Mouse (Mus musculus): ENCODE results near the gene Fbxo27. TPM values are rescaled to one million over a fixed set of nuclear protein-coding genes. Genes with fewer than 3 reads are reported as not detected.
"Not testable (repeated sequence)": the region's sequence is repeated elsewhere in the genome, so short reads cannot be mapped to it uniquely, and the experiment has no call there.

Fbxo27 gene
- total RNA-seq, 2 experiments from 2014 or later = 3.0 to 3.3 TPM

DNA sequence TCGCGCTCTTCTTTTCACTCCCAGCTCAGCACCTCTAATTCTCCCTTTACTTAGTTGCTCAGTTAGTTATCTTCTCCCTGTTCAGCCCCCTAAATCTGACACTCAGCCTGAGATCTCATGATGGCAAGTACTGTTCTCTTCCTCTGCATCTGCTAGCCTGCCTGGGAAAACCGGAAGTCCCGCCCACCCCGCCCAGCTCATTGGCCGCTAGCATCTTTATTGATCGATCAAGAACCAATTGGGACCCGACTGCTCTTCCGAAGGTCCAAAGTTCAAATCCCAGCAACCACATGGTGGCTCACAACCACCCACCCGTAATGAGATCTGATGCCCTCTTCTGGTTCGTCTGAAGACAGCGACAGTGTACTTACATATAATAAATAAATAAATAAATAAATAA lies 8.7 kb downstream of the Fbxo27 start:
- DNase-seq (ENCODE audit: low spot score in 2 of 2) = not testable (repeated sequence)

- DNase-seq (ENCODE audit: low spot score in 2 of 2) = no peak
These were observed 10.0 kb downstream of the Fbxo27 start for GRCm38 (mm10) chr7:28702601-28703143.

DNA sequence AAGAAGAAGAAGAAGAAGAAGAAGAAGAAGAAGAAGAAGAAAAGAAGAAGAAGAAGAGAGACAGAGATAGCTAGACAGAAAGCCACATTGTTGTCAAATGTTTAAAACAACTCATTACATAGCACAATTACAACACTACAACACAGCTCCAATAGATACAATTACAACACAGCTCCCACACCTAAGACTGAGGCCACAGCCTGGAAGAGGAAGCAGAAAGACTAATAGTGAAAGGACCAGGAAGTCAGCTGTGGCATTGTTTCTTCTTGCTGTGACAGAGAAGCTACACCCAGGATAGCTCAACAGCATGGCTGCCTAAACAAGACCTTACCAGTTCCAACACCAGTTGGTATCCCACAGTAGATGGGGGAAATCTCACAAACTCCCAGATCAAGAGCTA lies 16.8 kb downstream of the Fbxo27 start:
- no peak for DNase-seq (ENCODE audit: low spot score in 2 of 2)

- DNase-seq (ENCODE audit: low spot score in 2 of 2) = no peak
These were observed 18.3 kb downstream of the Fbxo27 start for GRCm38 (mm10) chr7:28710962-28711361.

GRCm38 (mm10) chr7:28714667-28715066 lies 22.0 kb downstream of the Fbxo27 start:
- no peak for DNase-seq (ENCODE audit: low spot score in 2 of 2)

DNA sequence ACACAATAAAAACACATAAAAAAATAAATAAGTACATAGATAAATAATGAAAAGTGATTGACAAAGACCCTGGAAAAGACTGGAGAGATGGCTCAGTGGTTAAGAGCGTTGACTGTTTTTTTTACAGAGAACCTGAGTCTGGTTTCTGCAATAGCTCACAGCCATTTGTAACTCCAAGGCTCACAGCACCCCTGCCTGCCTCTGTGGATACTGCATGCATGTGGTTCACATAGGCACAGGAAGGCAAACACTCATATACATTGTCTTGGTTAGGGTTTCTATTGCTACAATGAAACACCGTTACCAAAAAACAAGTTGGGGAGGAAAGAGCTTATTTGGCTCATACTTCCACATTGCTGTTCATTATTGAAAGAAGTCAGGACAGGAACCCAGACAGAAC lies 22.9 kb downstream of the Fbxo27 start:
- no peak for DNase-seq (ENCODE audit: low spot score in 2 of 2)

- peak; percentile 54 to 74 for DNase-seq (ENCODE audit: low spot score in 2 of 2)
These were observed 24.1 kb downstream of the Fbxo27 start, which contains the start of gene Fbxo17 for GRCm38 (mm10) chr7:28716590-28717281. Gene Fbxo17, plus strand, starts transcription at chr7:28716804.

DNA sequence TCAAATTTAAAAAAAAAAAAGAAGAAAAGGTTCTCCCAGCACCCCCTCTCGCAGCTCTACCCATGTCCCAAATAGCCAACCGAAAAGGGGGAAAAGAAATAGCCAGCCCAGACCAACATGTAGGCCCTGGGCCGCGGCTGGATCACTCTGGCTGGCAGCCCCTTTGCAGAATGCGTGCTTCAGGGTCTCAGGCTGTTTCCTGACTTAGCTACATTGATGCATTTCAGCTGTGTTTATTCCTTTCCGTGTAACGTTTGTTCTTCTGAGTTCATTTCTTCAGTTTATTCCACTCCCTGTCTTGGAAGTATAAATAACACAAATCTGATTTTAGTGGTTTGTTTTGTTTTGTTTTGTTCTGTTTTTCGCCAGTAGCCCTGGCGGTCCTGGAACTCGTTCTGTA lies 25.1 kb downstream of the Fbxo27 start:
- DNase-seq (ENCODE audit: low spot score in 2 of 2) = no peak

GRCm38 (mm10) chr7:28719159-28719558 lies 26.5 kb downstream of the Fbxo27 start:
- no peak for DNase-seq (ENCODE audit: low spot score in 2 of 2)

DNA sequence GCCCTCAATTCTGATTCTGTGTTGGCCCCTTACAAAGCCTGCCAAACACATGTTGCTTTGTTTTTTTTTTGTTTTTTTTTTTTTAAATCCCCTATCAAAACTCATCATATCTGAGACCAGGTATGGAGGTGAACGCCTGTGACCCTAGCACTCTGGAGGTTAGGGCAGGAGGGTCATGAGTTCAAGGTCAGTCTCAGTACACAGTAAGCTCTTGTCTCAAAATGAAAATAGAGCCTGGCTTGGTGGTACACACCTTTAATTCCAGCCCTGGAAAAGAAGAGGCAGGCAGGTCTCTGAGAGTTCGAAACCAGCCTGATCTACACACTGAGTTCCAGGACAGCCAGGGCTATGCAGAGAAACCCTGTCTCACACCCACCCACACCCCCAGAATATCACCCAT lies 27.0 kb downstream of the Fbxo27 start:
- no peak for DNase-seq (ENCODE audit: low spot score in 2 of 2)

DNA sequence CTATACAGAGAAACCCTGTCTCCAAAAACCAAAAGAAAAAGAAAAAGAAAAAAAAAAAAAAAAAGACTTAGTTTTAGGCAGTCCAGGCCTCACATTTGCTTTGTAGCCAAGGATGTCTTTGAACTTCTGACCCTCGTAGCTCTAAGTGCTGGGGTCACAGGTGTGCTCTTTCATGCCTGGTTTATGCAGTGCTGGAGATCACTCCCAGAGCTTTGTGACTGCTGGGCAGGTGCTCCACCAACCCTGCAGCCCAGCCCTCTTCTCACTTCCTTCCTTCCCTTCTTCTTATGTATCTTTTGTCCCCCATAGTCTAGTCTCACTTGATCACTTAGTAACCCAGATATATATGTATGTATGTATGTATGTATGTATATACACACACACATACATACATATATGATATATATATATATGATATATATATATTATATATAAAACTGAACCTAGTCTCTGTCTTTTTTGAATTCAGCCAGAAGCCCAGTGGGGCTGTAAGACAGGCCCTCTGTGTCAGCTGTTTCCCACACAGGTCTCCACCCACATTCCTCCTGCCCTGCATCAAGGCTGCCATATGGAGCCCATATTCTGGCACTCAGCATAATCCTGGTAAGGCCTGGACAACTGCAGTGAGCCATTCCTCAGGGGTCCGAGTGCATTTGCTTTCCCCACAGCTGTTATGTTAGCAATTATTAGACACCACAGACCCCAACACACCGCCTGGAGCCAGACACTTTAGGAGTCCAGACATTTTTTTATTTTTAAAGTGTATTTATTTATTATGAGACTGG lies 28.3 kb downstream of the Fbxo27 start:
- DNase-seq (ENCODE audit: low spot score in 2 of 2) = no peak

GRCm38 (mm10) chr7:28722079-28722478 lies 29.4 kb downstream of the Fbxo27 start:
- no peak for DNase-seq (ENCODE audit: low spot score in 2 of 2)

DNA sequence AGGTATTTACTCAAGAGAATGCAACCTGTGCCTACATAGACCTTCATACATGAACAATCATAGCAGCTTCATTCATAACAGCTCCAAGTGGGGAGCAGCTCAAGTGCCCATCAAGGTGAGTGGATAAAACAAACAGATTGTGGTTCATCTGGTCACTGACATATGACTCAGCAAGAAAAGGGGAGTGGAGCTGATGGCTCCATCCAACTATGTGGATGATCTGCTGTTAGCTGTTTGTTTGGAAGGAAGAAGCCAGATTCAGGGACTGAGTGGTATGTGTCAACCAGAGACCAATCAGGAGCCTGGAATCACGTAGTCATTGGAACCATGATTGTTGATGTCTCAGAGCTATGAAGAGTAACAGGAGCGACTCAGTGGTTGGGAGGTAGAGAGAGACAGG lies 32.0 kb downstream of the Fbxo27 start:
- no peak for DNase-seq (ENCODE audit: low spot score in 2 of 2)

GRCm38 (mm10) chr7:28726600-28726999 lies 34.0 kb downstream of the Fbxo27 start:
- peak; percentile 62 to 75 for DNase-seq (ENCODE audit: low spot score in 2 of 2)

DNA sequence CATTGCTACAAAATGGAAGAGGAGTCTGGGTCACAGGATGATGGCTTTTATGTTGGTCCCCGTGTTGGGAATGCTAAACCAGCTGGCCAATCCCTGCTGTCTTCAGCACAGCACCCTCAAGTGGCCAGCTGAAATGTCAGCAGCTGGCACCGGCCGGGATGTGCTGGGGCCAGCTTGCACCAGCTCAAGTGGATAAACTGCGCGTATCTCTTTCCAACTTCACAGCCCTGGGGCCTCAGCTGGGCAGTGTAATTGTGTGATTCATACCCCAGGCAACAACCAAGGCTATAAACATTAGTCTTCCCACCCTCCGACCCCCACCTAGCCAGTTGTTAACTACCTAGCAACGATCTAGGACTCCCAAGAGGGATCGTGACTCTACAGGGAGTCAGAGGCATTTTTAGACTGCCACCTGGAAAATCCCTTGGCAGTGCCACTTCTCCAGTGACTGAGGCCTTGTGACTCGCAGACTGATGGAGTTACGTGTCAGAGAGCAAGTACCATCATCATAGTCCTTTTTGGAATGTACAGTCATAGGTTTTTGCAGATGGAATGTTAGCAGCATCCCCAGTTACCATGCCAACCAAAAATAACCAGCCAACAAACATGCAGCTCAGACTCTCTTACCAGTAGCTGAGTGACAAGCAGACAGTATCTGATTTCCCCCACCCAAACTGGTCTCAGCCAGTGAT lies 35.1 kb downstream of the Fbxo27 start:
- no peak for DNase-seq (ENCODE audit: low spot score in 2 of 2)

- DNase-seq (ENCODE audit: low spot score in 2 of 2) = peak; percentile 42 to 51
These were observed 39.9 kb downstream of the Fbxo27 start for GRCm38 (mm10) chr7:28732341-28733142.

DNA sequence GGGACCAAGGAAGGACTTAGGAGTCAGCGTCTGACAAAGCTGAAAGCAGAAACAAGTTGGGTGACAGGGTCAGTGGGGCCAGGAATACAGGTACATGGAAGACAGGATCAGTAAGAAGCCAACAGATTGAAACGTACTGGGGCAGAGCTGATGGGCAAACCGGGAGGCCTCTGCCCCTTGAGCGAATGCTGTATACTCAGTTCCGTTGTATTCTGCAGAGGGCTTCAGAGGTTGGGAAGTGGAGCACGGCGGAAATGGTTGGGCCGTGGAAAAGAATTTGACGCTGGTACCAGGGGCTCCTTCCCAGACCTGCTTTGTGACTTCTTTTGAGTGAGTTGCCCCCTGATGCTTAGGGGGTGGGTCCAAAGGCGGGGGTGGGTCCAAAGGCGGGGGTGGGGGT lies 40.6 kb downstream of the Fbxo27 start:
- no peak for DNase-seq (ENCODE audit: low spot score in 2 of 2)

DNA sequence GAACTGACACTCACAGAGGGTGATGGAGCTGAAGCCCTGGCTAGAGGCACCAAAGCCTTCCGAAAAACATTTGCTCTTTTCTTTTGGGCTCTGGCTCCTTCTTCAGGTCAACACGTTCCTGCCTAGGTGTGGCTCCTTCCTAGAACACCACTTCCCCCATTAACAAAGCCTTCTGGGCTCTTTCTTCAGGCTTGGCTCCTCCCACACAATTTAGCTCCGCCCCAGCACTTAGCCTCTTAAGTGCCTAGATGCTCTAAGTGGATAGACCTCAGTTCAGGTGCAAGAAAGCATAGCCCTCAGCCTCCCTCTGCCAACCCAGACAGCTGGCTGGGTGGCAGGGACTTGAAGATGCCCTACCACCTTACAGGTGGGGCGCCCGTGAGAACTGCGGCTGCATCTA lies 43.1 kb downstream of the Fbxo27 start:
- DNase-seq (ENCODE audit: low spot score in 2 of 2) = no peak

GRCm38 (mm10) chr7:28739829-28740228 lies 47.2 kb downstream of the Fbxo27 start:
- no peak for DNase-seq (ENCODE audit: low spot score in 2 of 2)

- DNase-seq (ENCODE audit: low spot score in 2 of 2) = no peak
These were observed 48.3 kb downstream of the Fbxo27 start for GRCm38 (mm10) chr7:28740949-28741348.

DNA sequence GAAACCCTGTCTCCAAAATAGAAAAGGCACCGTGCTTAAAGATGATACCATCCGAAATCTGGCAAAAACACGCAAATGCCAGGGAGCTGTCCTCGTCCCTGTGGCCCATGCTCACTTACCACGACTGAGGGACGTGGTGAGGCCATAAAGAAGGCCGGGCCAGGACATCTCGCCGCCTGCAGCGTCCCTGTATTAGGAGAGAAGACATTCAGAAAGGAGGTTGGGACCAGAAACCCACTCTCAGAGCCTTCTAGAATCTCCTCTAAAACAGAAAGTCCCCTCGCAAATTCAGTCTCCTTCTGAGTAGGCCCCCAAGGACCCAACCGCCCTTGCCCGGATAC lies 48.7 kb downstream of the Fbxo27 start:
- DNase-seq (ENCODE audit: low spot score in 2 of 2) = no peak

All from gastrocnemius, postnatal 4 days (tissue).